Mouse (Mus musculus) stomach, postnatal 0 days (tissue): ENCODE measurements around the gene Zfp423. TPM values are rescaled to one million over a fixed set of nuclear protein-coding genes. Genes with fewer than 3 reads are reported as not detected.

ENCODE experiments used
- ATAC-seq: fragments of 200-750 bp; cut with Nextera tagmentation; 2 replicates; pipeline ENCODE4 v1.8.0; 2017; ENCODE audit not compliant: low FRiP score, low TSS enrichment
- DNase-seq: peaks from one replicate; pipeline ENCODE4 v3.0.0-alpha.2; 2016; ENCODE audit warnings: low spot score
- H3K27ac ChIP-seq: fragments of 300-500 bp; sonication (generic); replicated peaks from 2 replicates; pipeline ENCODE4 v1.5.1; 2014; ENCODE audit warnings: mild to moderate bottlenecking, control low read depth
- H3K27me3 ChIP-seq: fragments of 300-500 bp; sonication (generic); 2 replicates; pipeline ENCODE4 v1.6.1; 2014; ENCODE audit warnings: low read length; ENCODE audit not compliant: control insufficient read depth, insufficient read depth
- H3K36me3 ChIP-seq: fragments of 300-500 bp; sonication (generic); 2 replicates; pipeline ENCODE4 v1.6.1; 2014; ENCODE audit warnings: low read length, mixed read lengths; ENCODE audit not compliant: control insufficient read depth, insufficient read depth
- H3K4me1 ChIP-seq: fragments of 300-500 bp; sonication (generic); replicated peaks from 2 replicates; pipeline ENCODE4 v1.6.1; 2014; ENCODE audit warnings: antibody characterized with exemption; ENCODE audit not compliant: control insufficient read depth, insufficient read depth
- H3K4me2 ChIP-seq: fragments of 300-500 bp; sonication (generic); replicated peaks from 2 replicates; pipeline ENCODE4 v1.6.1; 2014; ENCODE audit warnings: low read depth, mild to moderate bottlenecking, control low read depth, moderate library complexity
- H3K4me3 ChIP-seq: fragments of 300-500 bp; sonication (generic); 2 replicates; pipeline ENCODE4 v1.5.1; 2014; ENCODE audit warnings: low read depth, low read length, control low read depth
- H3K9ac ChIP-seq: fragments of 300-500 bp; sonication (generic); 2 replicates; pipeline ENCODE4 v1.6.1; 2014; ENCODE audit warnings: mild to moderate bottlenecking, low read length, control low read depth, mixed read lengths
- H3K9me3 ChIP-seq: fragments of 300-500 bp; sonication (generic); 2 replicates; pipeline ENCODE4 v1.6.1; 2016; ENCODE audit warnings: low read length; ENCODE audit not compliant: control insufficient read depth
- CTCF ChIP-seq: IDR thresholded peaks from 2 replicates; pipeline ENCODE4 v1.5.1; 2016; ENCODE audit warnings: antibody characterized with exemption, low read depth, mild to moderate bottlenecking, moderate library complexity
- EP300 ChIP-seq: optimal IDR thresholded peaks from 2 replicates; pipeline ENCODE3; 2016; ENCODE audit warnings: antibody characterized with exemption
- WGBS: fragments of 180-500 bp; shearing (Covaris S2); extraction: QIAGEN DNeasy Blood & Tissue Kit; methylation state at CpG from one replicate; pipeline ENCODE4 v1.1.7; 2014; 5-methylcytosine and 5-hydroxymethylcytosine counted together
- polyA plus RNA-seq: library from polyadenylated mRNA; unstranded; fragments of >200 nt; fragmentation: Nextera tagmentation; extraction: Ambion mirVana; gene quantifications from 2 replicates; pipeline ENCODE4 v1.2.1, GENCODE M21; 2015

Gene Zfp423
- polyA plus RNA-seq, 1 experiment from 2014 or later = 2.6 TPM

DNA sequence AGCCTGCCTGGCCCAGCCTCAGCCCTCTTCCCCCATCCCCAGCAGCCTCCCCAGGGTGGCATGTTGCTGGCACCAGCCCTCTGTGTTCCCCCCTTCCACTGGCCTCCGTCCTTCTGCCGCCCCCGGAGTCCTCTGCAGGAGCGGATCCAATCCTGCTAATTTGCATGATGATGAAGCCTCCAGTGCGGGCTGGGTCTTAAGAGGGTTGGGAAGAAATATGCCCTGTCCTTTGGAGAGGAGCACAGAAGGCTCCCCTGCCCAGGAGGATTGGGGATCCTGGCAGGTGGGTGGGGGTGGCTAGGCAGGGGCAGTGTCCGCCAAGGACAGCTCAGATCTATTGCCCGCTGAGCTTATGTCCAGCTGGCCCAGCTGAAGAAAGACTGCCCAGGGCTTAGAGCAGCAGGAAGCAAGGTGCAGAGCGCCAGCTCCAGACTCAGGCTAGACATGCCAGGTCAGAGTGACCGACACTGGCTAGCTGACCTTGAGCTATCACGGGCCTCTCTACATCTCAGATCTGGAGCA, 256.5 kb downstream of the Zfp423 start:
- DNase-seq (no peak), ATAC-seq (peak; percentile 49; the same call in 1 of the 2 replicates)
- H3K9ac ChIP-seq = no peak overlapping the region
- no peaks in the 10 kb centered on the region for H3K4me1 ChIP-seq
- H3K9me3 ChIP-seq = no peaks in the 10 kb centered on the region
- no peaks in the 10 kb centered on the region for H3K27me3 ChIP-seq
- H3K36me3 ChIP-seq = no peaks in the 10 kb centered on the region
- 38% methylated on average over 10 of the region's 10 CpGs for WGBS
- 0 out of 2 replicates have a peak overlapping the region, but pooled peaks have one; percentile 5 for H3K4me2 ChIP-seq
- H3K4me3 ChIP-seq = no peak overlapping the region
- TF ChIP-seq EP300 (no peak), CTCF (no peak)
- no peak overlapping the region; the same call in 1 of the 2 replicates for H3K27ac ChIP-seq

DNA sequence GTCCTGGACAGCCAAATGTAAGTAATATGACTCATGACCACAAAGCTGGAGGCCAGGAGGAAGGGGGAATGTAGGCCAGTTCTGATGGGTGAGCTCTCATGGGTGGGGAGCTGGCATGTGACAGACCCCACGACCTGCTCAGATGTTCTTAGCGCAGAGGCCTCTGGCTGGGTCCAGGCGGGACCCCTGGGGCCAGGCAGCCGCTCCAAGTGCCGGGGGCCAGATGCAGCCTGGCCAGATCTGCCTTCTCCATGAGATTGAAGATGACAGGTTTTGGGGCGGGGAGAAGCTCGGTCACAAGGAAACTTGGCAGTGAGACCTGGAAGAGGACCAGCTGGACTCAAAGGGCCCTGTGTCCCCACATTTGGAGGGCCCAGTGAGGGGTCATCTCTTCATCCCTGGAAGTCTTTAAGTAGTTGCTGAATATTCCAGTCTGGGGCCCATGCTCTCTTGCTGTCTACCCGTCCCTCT, 257.3 kb downstream of the Zfp423 start:
- H3K9me3 ChIP-seq = no peaks in the 10 kb centered on the region
- no peaks in the 10 kb centered on the region for H3K4me1 ChIP-seq
- ATAC-seq = no peak
- no peaks in the 10 kb centered on the region for H3K27me3 ChIP-seq
- H3K27ac ChIP-seq = no peak overlapping the region
- DNase-seq = no peak
- no peaks in the 10 kb centered on the region for H3K36me3 ChIP-seq
- 49% methylated on average over 8 of the region's 8 CpGs for WGBS
- H3K4me3 ChIP-seq = no peak overlapping the region
- H3K4me2 ChIP-seq = 0 out of 2 replicates have a peak overlapping the region, but pooled peaks have one; percentile 5
- H3K9ac ChIP-seq = no peak overlapping the region
- TF ChIP-seq EP300 = no peak
- no peak for TF ChIP-seq CTCF

DNA sequence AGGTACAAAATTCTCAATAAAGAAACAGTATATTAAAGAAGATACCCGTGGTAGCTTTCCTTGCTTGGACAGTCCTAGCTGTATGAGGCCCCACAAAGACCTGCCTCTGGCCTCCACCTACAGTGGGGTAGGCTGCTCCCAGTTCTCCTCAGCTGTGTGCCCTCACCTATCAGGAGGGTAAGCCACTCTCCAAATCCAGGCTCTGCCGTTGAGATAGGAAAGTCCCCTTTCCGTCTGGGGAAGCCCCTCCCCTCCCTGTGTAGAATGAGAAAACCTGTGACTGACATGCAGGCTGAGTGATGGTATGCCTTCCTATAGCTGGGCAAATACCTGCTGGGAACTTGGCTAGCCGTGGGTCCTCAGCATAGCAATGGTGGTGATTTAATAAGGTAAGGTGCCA, 257.8 kb downstream of the Zfp423 start:
- Histone ChIP-seq H3K27ac (no peak overlapping the region), H3K4me1 (no peaks in the 10 kb centered on the region), H3K27me3 (no peaks in the 10 kb centered on the region), H3K9ac (no peak overlapping the region), H3K36me3 (no peaks in the 10 kb centered on the region), H3K4me2 (no peak overlapping the region), H3K9me3 (no peaks in the 10 kb centered on the region), H3K4me3 (no peak overlapping the region)
- WGBS = 61% methylated on average over 4 of the region's 4 CpGs
- TF ChIP-seq EP300 = no peak
- no peak for TF ChIP-seq CTCF
- DNase-seq (no peak), ATAC-seq (no peak)

DNA sequence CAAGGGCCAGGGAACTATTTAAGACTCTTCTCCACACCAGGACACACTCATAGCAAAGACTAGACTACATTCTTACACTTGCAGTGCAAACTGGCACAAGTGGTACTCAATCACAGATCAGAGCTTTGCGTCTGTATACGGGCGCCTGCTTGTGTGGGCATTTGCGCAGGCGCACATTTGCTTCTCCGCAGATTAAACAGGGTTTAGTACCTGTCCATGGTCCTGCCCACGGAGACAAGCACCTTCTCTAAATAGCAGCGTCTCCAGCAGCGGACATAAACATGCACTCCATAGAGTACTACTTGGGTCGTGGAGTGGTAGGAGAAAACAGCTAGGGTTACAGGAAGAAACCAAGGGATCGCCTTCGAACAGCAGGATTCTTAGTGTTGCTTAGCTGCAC, 259.1 kb downstream of the Zfp423 start:
- H3K9ac ChIP-seq = no peak overlapping the region
- no peaks in the 10 kb centered on the region for H3K9me3 ChIP-seq
- no peak overlapping the region for H3K27ac ChIP-seq
- no peak overlapping the region for H3K4me3 ChIP-seq
- TF ChIP-seq CTCF (no peak), EP300 (no peak)
- no peaks in the 10 kb centered on the region for H3K4me1 ChIP-seq
- no peak for ATAC-seq
- H3K27me3 ChIP-seq = no peaks in the 10 kb centered on the region
- 47% methylated on average over 12 of the region's 12 CpGs for WGBS
- peak; percentile 70 for DNase-seq
- H3K36me3 ChIP-seq = no peaks in the 10 kb centered on the region
- no peak overlapping the region for H3K4me2 ChIP-seq

DNA sequence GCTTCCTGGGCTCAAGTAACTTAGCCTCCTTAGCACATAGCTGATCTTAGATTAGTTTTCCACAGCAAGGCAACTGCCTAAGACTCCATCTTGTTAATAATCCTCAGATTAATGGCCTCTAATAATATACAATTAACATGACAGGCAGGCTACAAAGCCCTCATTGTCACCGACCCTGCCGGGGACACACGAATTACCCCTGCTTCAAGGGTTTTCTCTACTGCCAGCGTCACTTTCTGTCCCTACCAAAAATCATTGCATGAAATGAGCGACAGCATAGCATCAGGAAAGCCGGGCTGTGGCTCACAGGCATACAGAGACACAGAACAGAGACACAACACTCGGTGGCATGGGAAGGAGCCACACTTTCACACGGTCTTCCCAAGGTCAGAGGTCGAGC, 262.3 kb downstream of the Zfp423 start:
- Histone ChIP-seq H3K4me3 (no peak overlapping the region), H3K9ac (no peak overlapping the region), H3K4me2 (no peak overlapping the region), H3K27me3 (no peaks in the 10 kb centered on the region), H3K4me1 (no peaks in the 10 kb centered on the region), H3K36me3 (no peaks in the 10 kb centered on the region), H3K27ac (no peak overlapping the region), H3K9me3 (no peaks in the 10 kb centered on the region)
- 71% methylated on average over 9 of the region's 9 CpGs for WGBS
- TF ChIP-seq CTCF = no peak
- TF ChIP-seq EP300 = no peak
- DNase-seq (no peak), ATAC-seq (no peak)

DNA sequence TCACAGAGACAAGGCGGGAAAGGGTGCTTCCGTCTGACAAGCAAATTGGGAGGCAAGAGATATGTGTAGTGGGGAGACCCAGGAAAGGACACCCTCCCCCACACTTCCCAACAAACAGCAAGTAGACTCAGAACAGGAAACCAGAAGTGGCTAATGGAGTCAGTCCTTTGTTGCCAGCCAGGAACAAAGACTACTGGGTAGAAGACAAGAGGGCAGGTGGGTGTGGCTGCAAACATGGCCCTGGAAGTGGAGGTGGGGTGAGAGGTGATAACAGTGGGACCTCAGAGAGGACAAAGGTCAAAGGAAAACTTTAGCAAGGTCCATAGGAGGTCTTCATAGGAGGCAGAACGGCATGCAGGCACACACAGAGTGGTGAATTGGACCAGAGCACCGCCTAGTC, 265.7 kb downstream of the Zfp423 start:
- Histone ChIP-seq H3K27me3 (no peaks in the 10 kb centered on the region), H3K9me3 (no peaks in the 10 kb centered on the region), H3K27ac (no peak overlapping the region), H3K9ac (no peak overlapping the region), H3K4me1 (no peaks in the 10 kb centered on the region), H3K36me3 (no peaks in the 10 kb centered on the region), H3K4me3 (no peak overlapping the region), H3K4me2 (no peak overlapping the region)
- TF ChIP-seq EP300 = no peak
- TF ChIP-seq CTCF = no peak
- DNase-seq = no peak
- ATAC-seq = no peak
- 65% methylated on average over 4 of the region's 4 CpGs for WGBS
